Mouse (Mus musculus): ENCODE measurements around the gene Vmn1r129.
"Not testable (repeated sequence)": the region's sequence is repeated elsewhere in the genome, so short reads cannot be mapped to it uniquely, and the experiment has no call there.

Gene Vmn1r129

DNA sequence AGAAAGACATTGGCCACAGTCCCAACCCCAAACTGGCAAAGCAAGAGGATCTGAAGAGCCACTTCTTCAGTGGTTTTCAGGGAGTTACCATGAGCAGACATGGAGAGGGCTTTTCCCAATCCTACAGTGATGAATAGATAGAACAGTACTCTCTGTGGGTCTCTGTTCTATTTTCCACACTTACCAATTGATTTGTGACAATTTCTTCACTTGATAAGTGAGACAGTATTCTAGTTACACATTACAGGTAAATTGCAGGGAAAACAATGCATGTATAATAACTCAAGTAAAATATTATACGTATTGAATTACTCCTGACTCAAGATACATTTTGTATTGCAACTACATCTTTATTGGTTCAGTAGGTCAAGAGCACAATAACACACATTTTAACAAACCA lies at the start of gene Vmn1r129:
Vmn1r129 (minus strand) TSS at position 101 of the 400 bp plus-strand sequence.
- not testable (repeated sequence) for DNase-seq

DNA sequence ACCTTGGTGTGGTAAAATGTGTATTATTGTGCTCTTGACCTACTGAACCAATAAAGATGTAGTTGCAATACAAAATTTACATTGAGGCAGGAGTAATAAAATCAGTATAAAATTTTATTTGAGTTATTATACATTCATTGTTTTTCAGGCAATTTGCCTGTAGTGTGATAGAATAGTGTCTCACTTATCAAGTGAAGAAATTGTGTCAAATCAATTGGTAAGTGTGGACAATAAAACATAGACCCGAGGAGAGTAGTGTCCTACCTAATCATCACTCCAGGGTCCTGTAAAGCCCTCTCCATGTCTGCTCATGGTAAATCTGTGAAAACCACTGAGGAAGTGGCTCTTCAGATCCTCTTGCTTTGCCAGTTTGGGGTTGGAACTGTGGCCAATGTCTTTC lies 12.0 kb downstream of the Vmn1r129 start, which contains the start of gene Vmn1r128:
Vmn1r128 (plus strand) TSS at position 301 of the 400 bp plus-strand sequence.
- DNase-seq = not testable (repeated sequence)

- DNase-seq = not testable (repeated sequence)
Measured at GRCm38 (mm10) chr7:21319761-21320160, 41.3 kb downstream of the Vmn1r129 start, which contains the start of gene Vmn1r127. Gene Vmn1r127 (minus strand): TSS chr7:21319861.
